Mouse (Mus musculus): ENCODE data around the gene Nxn. TPM values are rescaled to one million over a fixed set of nuclear protein-coding genes. Genes with fewer than 3 reads are reported as not detected.

The Nxn gene
- polyA plus RNA-seq, 1 experiment from 2014 or later: 26.0 TPM

DNA sequence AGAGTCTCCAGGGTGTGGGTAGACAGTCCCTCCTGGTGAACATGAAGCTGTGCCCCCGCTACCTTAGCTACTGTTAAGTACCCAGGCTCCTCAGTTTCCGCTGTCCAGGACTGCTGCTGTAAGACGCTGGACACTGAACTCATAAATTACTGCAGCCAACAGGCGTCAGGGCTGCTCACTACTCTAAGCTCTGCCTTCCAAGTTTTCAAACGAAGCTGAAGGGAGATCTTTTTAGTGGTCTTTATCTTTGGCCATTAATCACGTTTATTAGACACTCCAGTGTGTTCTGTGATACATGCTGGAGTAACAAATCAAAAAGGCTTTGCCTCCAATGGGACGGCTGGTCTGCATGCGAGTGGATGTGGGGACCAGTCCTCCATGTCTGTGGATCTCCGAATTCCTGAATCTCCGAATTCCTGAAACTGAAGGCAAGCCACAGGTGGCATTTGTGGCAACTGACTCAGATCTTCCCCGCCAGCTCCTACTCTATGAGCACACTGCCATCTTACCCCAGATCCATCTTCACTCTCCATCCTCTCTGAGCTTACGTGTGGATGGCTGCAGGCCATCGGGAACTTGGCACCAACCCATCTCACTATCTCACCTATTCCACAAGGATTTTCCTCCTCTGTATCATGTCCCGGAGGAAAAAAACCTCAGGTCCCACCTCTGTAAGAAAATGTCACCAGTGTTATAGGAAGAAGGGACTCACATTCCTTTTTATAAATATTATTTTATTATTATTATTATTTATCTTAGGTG is 56.9 kb downstream of the Nxn start:
- Histone ChIP-seq H3K27me3 (ENCODE audit: insufficient read depth, low read length) (no peaks in the 10 kb centered on the region), H3K36me3 (ENCODE audit: insufficient read depth, low read length) (no peaks in the 10 kb centered on the region), H3K4me3 (replicated peaks; ENCODE audit: low read depth, low read length) (no peak overlapping the region), H3K9me3 (replicated peaks; ENCODE audit: low read length) (no peaks in the 10 kb centered on the region), H3K4me2 (ENCODE audit: low read length) (no peak overlapping the region), H3K4me1 (replicated peaks; ENCODE audit: insufficient read depth, low read length) (peaks cover 11% of the 10 kb centered on the region; the same call in 1 of the 2 replicates), H3K27ac (no peak overlapping the region), H3K9ac (ENCODE audit: low read depth, low read length) (no peak overlapping the region)
- whole genome bisulfite sequencing: 42% methylated on average over 14 of the region's 14 CpGs
- DNase-seq (ENCODE audit: low spot score): peak; percentile 83
- ATAC-seq (replicated peaks; ENCODE audit: low FRiP score, low read depth): 0 out of 2 replicates have a peak, but pooled peaks have one; percentile 21
- no peak for TF ChIP-seq CTCF (IDR thresholded peaks at IDR 0.05; ENCODE audit: low read depth)

DNA sequence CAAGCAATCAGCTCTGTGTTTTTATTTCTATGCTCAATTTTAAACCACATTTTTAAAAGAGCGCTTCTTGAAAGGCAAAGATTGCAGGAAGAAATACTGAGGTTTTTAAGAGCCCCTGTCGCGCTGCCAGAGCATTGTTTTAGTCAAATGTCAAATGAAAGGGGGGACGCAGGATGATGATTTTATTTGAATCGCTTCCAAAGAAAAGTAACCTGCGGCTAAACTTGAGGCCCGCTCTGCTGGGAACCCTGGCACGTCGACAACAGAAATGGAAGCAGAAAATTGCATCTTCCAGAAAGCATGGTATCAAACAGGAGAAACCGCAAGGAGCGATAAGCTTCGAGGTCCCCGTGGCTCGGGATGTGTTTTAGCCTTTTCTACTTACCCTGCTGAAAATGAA is 57.8 kb downstream of the Nxn start:
- no peak for DNase-seq (ENCODE audit: low spot score)
- Histone ChIP-seq H3K9ac (ENCODE audit: low read depth, low read length) (no peak overlapping the region), H3K9me3 (replicated peaks; ENCODE audit: low read length) (no peaks in the 10 kb centered on the region), H3K4me3 (replicated peaks; ENCODE audit: low read depth, low read length) (no peak overlapping the region), H3K27ac (no peak overlapping the region), H3K36me3 (ENCODE audit: insufficient read depth, low read length) (no peaks in the 10 kb centered on the region), H3K4me2 (ENCODE audit: low read length) (no peak overlapping the region), H3K4me1 (replicated peaks; ENCODE audit: insufficient read depth, low read length) (peaks cover 11% of the 10 kb centered on the region; the same call in 1 of the 2 replicates), H3K27me3 (ENCODE audit: insufficient read depth, low read length) (no peaks in the 10 kb centered on the region)
- 41% methylated on average over 14 of the region's 14 CpGs for WGBS
- no peak for TF ChIP-seq CTCF (IDR thresholded peaks at IDR 0.05; ENCODE audit: low read depth)
- ATAC-seq (replicated peaks; ENCODE audit: low FRiP score, low read depth): no peak

DNA sequence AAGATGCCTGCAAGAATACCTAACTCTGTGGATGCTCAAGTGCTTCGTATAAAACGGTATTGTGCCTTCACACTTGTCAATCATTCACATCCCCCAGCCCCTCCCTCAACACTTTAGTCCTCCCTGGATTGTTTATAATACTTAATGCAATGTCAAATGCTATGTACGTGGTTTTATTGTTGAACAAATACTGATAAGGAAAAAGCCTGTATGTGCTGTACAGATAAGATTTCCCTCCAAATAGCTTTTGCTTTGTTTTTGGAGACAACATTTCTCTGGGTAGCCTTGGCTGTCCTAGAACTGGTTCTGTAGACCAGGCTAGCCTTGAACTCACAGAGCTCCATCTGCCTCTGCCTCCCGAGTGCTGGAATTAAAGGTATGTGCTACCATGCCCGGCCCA is 59.1 kb downstream of the Nxn start:
- Histone ChIP-seq H3K27me3 (ENCODE audit: insufficient read depth, low read length) (no peaks in the 10 kb centered on the region), H3K9ac (ENCODE audit: low read depth, low read length) (no peak overlapping the region), H3K9me3 (replicated peaks; ENCODE audit: low read length) (no peaks in the 10 kb centered on the region), H3K27ac (no peak overlapping the region), H3K4me2 (ENCODE audit: low read length) (no peak overlapping the region), H3K36me3 (ENCODE audit: insufficient read depth, low read length) (no peaks in the 10 kb centered on the region), H3K4me3 (replicated peaks; ENCODE audit: low read depth, low read length) (no peak overlapping the region), H3K4me1 (replicated peaks; ENCODE audit: insufficient read depth, low read length) (peaks cover 11% of the 10 kb centered on the region; the same call in 1 of the 2 replicates)
- 73% methylated on average over 5 of the region's 5 CpGs for WGBS
- TF ChIP-seq CTCF (IDR thresholded peaks at IDR 0.05; ENCODE audit: low read depth): no peak
- no peak for DNase-seq (ENCODE audit: low spot score)
- ATAC-seq (replicated peaks; ENCODE audit: low FRiP score, low read depth): no peak

- Histone ChIP-seq H3K27me3 (ENCODE audit: insufficient read depth, low read length) (no peaks in the 10 kb centered on the region), H3K4me2 (ENCODE audit: low read length) (no peak overlapping the region), H3K4me3 (replicated peaks; ENCODE audit: low read depth, low read length) (no peak overlapping the region), H3K27ac (no peak overlapping the region), H3K36me3 (ENCODE audit: insufficient read depth, low read length) (no peaks in the 10 kb centered on the region), H3K9me3 (replicated peaks; ENCODE audit: low read length) (no peaks in the 10 kb centered on the region), H3K9ac (ENCODE audit: low read depth, low read length) (no peak overlapping the region), H3K4me1 (replicated peaks; ENCODE audit: insufficient read depth, low read length) (peaks cover 11% of the 10 kb centered on the region; the same call in 1 of the 2 replicates)
- ATAC-seq (replicated peaks; ENCODE audit: low FRiP score, low read depth) (no peak), DNase-seq (ENCODE audit: low spot score) (no peak)
- no peak for TF ChIP-seq CTCF (IDR thresholded peaks at IDR 0.05; ENCODE audit: low read depth)
- WGBS: 69% methylated on average over 11 of the region's 11 CpGs
Measured at GRCm38 (mm10) chr11:76339141-76339540, 59.8 kb downstream of the Nxn start.

- DNase-seq (ENCODE audit: low spot score): no peak
- Histone ChIP-seq H3K4me3 (replicated peaks; ENCODE audit: low read depth, low read length) (no peak overlapping the region), H3K9me3 (replicated peaks; ENCODE audit: low read length) (no peaks in the 10 kb centered on the region), H3K9ac (ENCODE audit: low read depth, low read length) (no peak overlapping the region), H3K4me2 (ENCODE audit: low read length) (no peak overlapping the region), H3K27ac (no peak overlapping the region), H3K27me3 (ENCODE audit: insufficient read depth, low read length) (no peaks in the 10 kb centered on the region), H3K4me1 (replicated peaks; ENCODE audit: insufficient read depth, low read length) (peaks cover 11% of the 10 kb centered on the region; the same call in 1 of the 2 replicates), H3K36me3 (ENCODE audit: insufficient read depth, low read length) (no peaks in the 10 kb centered on the region)
- ATAC-seq (replicated peaks; ENCODE audit: low FRiP score, low read depth): no peak
- 78% methylated on average over 8 of the region's 8 CpGs for WGBS
- TF ChIP-seq CTCF (IDR thresholded peaks at IDR 0.05; ENCODE audit: low read depth): no peak
Measured at GRCm38 (mm10) chr11:76338656-76339055, 60.3 kb downstream of the Nxn start.

DNA sequence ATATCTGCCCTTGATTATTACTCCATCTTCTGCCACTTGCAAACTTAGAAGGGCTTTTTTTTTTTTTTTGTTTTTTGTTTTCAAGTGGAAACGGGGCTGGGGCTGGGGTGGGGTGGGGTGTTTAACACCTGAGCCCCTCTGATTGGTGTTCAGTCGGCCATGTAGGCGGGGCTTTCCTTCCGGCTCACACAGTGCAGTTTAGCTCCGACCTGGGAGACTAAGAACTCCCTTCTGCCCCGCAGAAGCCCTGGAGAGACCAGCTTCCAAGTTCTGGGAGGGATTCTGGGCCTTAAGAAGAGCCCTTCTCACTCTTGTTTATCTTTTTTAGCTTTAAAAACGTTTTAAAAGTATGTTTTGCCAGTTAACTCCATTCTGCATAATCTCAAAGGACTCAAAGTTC is 61.2 kb downstream of the Nxn start:
- no peak overlapping the region for H3K27ac ChIP-seq

More for the DNA sequence above, 61.2 kb downstream of the Nxn start:
- Histone ChIP-seq H3K27me3 (ENCODE audit: insufficient read depth, low read length) (no peaks in the 10 kb centered on the region), H3K36me3 (ENCODE audit: insufficient read depth, low read length) (no peaks in the 10 kb centered on the region), H3K9me3 (replicated peaks; ENCODE audit: low read length) (no peaks in the 10 kb centered on the region), H3K4me2 (ENCODE audit: low read length) (peak overlapping the region; percentile 18), H3K9ac (ENCODE audit: low read depth, low read length) (no peak overlapping the region), H3K4me1 (replicated peaks; ENCODE audit: insufficient read depth, low read length) (peaks cover 11% of the 10 kb centered on the region; the same call in 1 of the 2 replicates), H3K4me3 (replicated peaks; ENCODE audit: low read depth, low read length) (no peak overlapping the region)
- no peak for TF ChIP-seq CTCF (IDR thresholded peaks at IDR 0.05; ENCODE audit: low read depth)
- 13% methylated on average over 7 of the region's 7 CpGs for WGBS
- ATAC-seq (replicated peaks; ENCODE audit: low FRiP score, low read depth) (no peak), DNase-seq (ENCODE audit: low spot score) (no peak)
